Mouse (Mus musculus): ENCODE measurements around the gene Tmem120a.

The Tmem120a gene

DNA sequence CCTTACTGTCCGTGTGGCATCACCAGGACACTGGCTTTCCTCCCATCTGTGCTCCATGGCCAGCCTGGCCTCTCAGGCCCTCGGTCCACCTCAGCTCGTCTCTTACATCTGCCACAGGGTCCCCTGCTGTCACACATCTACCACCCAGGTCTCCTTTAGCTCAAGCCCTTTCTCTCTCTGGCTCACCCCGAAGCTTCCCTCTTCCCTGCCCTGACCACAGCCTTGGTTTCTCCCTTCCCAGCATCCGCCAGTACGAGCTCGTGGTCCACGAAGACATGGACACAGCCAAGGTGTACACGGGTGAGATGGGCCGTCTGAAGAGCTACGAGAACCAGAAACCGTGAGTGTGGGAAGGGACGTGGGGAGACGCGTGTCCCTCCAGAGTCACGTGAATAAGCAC is 12.9 kb downstream of the Tmem120a start:
- DNase-seq (ENCODE audit: low spot score in 2 of 2), result no peak

DNA sequence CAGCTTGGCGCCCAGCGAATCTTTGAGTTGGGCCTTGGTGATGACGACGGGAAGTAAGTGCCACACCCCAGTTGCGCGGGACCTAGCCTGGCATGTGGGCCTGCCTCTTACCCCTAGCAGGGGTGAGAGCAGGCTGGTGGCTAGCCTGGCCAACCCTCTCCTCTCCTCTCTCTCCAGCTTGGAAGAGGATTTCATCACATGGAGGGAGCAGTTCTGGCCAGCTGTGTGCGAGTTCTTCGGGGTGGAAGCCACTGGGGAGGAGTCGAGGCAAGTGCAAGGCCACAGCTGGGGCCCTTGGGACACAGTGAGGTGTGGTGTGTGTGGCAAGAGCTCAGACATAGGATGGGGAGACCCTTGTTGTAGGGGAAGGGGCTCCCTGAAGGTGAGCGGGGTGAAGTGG is 13.3 kb downstream of the Tmem120a start:
- DNase-seq (ENCODE audit: low spot score in 2 of 2), result no peak

DNA sequence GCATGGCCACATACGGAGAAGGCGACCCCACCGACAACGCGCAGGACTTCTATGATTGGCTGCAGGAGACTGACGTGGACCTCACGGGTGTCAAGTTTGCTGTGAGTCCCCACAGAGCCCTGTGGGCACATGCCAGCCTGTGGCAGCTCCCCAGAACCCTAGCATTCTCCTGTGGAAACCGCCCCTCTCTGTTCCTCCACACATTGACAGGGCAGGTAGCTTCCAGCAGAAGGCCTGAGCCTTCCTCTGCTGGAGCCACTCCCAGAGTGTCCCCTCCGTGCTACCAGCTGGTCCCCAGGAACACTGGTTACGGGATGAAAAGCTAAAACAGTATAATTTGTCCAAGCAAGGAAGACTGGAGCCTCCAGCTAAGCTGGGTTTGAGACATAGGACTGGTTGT is 14.0 kb downstream of the Tmem120a start:
- no peak for DNase-seq (ENCODE audit: low spot score in 2 of 2)

DNA sequence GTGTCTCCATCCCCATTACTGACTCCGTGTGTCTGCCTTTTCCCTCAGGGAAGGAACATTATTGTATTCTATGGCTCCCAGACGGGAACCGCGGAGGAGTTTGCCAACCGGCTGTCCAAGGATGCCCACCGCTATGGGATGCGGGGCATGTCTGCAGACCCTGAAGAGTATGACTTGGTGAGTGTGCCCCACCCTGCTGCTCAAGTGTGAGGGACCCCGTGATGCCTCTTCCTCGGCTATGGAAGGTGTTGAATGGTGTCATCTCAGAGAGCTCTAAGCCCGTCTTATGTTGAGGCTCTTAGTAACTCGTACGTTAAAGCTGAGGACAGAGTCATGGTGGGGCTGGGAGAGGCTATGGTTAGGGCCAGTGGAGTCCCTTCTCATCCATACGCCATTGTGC is 14.9 kb downstream of the Tmem120a start:
- DNase-seq (ENCODE audit: low spot score in 2 of 2), result no peak

- DNase-seq (ENCODE audit: low spot score in 2 of 2), result no peak
Measured at GRCm38 (mm10) chr5:135728361-135728760, 15.9 kb downstream of the Tmem120a start.

- no peak for DNase-seq (ENCODE audit: low spot score in 2 of 2)
Measured at GRCm38 (mm10) chr5:135727871-135728270, 16.4 kb downstream of the Tmem120a start.

DNA sequence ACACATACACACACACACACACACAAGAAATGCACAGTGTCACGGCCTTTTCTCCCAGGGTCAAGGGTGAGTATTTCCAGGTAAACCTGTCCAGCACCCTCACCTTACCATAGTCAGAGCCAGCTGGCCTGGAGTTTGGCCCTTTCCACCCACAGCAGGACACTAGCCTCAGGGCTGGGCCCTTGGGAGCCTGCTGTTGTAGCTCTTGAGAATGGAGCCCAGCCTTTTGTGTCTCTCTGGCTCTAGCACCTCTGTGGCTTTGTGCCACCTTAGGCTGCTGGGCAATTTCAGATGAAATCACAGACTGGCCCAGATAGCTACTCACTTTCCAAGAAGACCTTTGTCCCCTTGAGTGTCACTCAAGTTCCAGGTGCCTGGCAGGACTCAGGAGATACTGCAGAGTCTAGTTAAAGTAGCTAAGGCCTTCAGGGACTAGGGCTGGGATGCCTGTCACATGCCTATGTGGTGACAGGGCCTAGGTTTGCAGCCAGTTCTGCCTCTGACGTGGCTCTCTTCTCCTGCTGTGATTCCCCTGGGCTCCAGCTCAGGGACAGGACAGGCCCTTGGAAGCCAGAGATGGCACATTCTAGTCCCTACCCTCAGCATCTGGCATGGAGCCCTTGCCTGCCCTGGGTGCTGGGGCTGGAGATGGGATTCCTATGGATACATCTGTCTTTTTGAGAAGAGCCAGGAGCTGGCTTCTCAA is 17.5 kb downstream of the Tmem120a start:
- no peak for DNase-seq (ENCODE audit: low spot score in 2 of 2)

DNA sequence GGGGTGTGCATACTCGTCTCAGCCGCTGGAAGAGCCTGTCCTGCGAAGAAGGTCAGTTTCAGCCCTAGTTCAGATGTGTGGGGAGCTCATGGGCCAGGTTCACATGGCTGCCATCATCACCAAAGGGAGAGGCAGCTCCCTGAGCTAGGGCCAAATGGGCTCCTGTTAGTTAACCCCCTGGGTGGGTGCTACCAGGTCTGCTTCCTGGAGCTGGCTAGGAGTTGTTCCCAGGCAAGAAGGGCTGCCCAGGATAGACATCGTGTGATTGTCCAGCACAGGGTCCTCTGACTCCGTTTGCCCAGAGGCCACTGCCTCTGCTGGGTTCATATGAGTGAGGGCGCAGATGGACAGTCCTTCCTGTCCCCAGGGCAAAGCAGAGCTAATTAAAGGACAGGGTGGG is 18.3 kb downstream of the Tmem120a start:
- no peak for DNase-seq (ENCODE audit: low spot score in 2 of 2)

DNA sequence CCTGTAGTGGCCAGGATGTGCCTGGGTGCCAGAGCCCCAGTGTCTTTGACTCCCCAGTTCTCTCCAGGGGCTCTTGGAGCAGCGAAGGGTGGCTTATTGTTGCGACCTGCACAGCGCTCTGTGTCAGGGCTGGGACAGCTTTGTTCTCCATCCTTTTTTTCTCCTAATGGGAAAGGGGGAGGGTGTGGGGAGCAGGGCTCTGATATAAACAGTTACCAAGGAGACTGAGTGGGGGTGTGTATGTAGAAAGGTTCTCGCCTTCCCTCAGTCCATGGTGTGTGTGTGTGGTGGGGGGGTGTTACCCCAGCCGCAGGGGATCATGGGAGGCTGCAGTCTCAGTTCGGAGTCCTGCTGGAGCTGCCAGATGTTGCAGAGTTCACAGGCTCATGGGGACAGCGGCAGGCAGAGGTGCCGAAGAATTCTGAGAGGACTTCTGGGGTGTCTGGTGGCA is 18.8 kb downstream of the Tmem120a start:
- no peak for DNase-seq (ENCODE audit: low spot score in 2 of 2)

DNA sequence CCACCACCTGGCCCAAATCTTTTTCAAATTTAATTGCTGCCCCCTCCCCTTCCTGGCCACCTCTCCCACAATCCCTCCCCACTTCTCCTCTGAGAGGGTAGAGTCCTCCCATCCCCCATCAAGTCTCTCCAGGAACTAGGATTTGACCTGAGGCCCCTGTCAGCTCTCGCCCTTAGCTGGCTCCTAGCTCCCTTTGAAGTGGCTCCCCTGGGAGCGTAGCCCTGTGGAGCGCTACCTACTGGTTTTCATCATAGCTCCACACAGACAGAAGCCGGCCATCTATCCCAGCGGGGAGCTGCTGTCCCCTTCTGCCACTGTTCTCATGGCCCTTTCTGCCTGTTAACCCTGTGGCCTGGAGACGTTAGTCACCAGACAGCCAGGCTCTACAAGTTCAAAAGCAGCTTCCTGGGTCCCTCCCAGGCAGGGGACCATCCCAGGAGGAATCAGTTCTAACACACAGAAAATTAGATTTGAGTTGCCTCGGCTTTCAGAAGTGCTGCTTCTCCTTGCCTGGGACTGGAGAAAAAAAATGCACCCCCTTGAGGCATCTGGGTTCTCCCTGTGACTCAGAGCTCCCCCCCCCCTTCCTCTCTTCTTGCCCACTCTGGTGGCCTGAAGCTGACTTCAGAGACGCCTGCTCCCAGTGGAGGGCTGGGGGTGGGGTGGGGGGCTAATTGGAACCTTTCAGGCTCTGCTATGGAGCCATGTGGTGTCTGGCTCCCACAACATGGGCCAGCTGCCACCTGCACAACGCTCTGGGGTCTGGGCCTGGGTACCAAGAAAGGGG is 19.5 kb downstream of the Tmem120a start:
- no peak for DNase-seq (ENCODE audit: low spot score in 2 of 2)

GRCm38 (mm10) chr5:135723165-135723751 is 21.0 kb downstream of the Tmem120a start:
- DNase-seq (ENCODE audit: low spot score in 2 of 2), result no peak

GRCm38 (mm10) chr5:135722121-135722520 is 22.1 kb downstream of the Tmem120a start:
- DNase-seq (ENCODE audit: low spot score in 2 of 2), result no peak

DNA sequence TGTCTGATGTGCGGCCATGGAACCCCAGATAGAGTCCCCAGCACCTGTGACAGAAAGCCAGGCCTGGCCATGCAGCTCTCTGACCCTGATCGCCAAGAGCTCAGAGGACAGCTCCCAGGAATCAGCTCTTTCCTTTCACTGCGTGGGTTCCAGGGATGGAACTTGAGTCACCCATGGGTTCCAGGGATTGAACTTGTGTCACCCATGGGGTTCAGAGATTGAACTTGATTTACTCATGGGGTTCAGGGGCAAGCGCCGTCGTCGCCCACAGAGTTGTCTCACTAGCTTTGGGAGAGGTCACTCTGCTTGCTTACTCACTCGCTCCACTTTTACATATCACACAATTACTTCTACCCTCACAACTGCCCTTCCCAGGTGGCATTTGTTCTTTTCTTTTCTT is 23.2 kb downstream of the Tmem120a start:
- DNase-seq (ENCODE audit: low spot score in 2 of 2), result no peak

- DNase-seq (ENCODE audit: low spot score in 2 of 2), result no peak
Measured at GRCm38 (mm10) chr5:135720121-135720520, 24.1 kb downstream of the Tmem120a start.

DNA sequence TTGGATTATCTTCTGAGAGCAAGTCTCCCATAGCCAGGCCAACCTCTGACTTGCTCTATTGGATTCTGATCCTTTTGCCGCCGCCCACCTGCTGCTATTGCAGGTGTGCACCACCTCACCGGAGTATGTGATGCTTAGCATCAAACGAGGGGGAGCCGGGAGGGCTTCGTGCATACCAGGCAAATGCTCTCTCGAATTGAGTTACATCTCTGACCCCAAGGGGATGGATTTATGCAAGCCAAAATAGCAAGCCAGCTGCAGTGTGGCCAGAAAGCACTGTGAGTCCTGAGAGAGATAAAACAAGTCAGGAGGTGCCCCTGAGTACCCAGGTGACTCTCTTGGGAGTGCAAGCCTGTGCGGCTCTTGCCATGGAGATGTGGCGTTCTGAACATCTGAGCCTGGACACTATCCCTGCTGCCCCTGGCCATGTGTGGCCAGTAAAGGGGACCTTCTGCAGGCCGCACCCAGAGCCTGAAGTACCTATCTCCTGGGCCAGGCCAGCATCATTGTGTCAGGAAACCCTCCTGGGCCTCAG is 24.6 kb downstream of the Tmem120a start:
- no peak for DNase-seq (ENCODE audit: low spot score in 2 of 2)

GRCm38 (mm10) chr5:135715624-135716023 is 28.6 kb downstream of the Tmem120a start:
- no peak for DNase-seq (ENCODE audit: low spot score in 2 of 2)

DNA sequence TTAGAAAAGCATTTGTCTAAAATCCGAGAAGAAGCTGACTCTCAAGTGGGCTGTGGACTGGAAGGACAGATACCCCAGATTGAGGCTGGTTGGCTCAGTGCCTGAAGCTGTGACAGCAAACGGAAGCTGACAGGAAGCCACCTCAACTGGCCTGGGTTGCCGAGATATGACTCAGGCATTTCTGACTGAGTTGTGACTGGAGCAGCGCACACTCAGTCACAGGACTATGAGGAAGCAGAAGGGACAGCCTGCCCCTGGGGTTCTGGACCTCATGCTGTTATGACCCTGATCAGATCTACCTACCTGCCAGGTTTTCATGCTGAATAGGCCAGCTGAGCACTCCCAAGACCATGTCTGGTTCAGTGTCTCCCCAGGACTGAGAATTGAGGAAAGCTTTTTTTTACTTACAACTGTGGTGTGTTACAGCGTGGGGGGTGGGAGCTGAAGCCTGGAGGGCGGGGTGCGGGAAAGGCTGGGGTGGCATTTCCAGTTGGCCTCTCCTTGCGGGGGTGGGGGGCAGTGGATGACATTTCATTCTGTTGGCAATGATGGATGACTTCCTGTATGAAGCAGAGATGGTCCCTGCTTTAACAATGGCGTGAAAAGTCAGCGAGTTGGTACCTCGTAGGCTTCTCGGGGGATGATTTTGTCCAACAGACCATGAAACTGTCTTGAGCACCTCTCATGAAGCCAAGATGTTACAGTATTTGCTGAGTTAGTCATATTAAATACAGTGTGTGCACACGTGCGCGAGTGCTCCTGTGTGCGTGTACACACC is 30.6 kb downstream of the Tmem120a start:
- peak; percentile 75 to 81 for DNase-seq (ENCODE audit: low spot score in 2 of 2)

- DNase-seq (ENCODE audit: low spot score in 2 of 2), result no peak
Measured at GRCm38 (mm10) chr5:135712803-135713202, 31.4 kb downstream of the Tmem120a start.

DNA sequence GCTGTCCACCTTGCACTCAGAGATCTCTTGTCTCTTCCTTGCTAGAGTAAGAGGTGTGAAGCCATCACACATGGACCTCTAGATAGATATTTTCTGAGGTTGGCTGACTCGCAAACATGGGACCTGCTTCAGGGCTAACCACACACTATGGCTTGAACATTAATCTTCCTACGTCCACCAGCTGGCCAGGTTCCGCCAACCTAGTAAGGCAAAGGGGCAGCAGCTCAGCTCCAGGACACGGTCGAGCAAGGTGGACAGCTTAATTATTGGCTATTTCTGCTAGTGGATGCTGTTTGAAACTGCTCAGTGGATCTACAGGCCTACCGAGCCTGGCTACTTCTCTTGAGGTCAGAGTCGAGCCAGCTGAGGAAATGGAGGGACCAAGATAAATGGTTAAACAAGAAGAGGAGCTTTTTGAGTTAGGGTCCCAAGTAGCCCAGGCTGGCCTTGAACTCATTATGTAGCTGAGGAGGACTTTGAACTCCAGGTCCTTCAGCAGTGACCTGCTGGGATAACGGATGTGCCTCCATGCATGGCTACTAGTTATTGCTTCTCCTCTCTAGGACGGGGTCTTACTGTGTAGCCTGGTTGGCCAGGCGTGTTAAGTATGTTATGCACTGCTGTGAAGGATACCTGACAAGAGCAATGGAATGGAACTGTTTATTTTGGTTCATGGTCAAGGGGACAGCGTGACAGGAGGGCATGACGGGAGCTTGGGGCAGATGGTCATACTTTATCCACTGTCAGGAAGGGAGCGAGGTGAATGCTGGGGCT is 32.5 kb downstream of the Tmem120a start:
- no peak for DNase-seq (ENCODE audit: low spot score in 2 of 2)

DNA sequence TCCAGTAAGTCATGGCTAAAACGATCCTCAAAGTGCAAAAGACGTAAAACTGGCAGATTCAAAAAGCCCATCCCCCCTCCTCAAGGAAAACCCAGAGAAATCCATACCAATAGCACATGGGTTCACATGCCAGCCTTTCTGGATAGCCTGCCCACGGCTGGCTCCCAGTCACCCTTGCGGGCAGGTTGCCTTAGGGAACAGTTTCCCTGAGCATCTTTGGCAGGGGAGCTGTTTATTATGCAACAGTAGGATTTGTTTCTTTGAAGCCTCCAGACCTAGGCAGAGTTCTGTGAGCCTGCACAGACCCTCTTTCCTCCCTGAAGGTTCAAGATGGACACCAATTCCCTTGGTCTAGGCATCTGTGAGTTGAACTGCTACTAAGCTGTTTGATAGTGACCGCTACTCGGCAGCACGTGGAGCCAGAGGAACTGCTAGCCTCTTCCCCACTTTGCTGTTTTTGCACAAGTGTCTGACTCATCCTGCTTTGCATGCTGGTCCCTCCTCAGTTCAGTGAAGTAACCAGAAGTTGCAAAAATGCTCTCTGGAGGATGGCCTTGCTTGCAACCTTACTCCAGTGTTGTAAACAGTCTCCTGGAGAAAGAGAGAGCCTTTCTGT is 33.5 kb downstream of the Tmem120a start:
- no peak for DNase-seq (ENCODE audit: low spot score in 2 of 2)

GRCm38 (mm10) chr5:135709716-135710115 is 34.5 kb downstream of the Tmem120a start:
- no peak for DNase-seq (ENCODE audit: low spot score in 2 of 2)
